Mouse (Mus musculus): ENCODE measurements at regions not wholly inside any gene's neighbourhood (a gene's known extent, or its start where the extent isn't known, plus 50 kb on each side); places are given as distances from the start of the nearest gene placed in this dataset.

GRCm38 (mm10) chr2:30698758-30699535 is 104.1 kb downstream of the Cstad start:
- no peak for DNase-seq

DNA sequence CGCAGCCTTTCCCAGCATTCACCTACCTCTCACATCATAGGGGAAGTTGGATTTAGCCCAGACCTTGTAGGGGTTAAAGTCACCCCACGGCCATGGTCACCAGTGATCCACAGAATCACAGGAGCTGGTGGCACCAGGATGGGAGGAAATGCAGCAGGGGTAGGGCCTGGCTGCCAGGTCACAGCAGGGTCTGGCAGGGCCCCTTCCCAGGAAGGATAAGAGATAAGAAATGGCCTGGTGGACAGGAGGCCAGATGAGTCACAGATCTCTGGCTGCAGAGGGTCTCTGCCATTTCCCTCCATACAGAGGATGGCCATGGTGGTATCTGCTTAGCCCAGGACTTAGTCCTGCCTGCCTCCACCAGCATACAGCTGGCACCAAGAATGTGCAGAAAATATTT is 103.0 kb downstream of the Cstad start:
- DNase-seq, result no peak

- DNase-seq, result peak in 1 of 2 experiments; percentile 42
Observed at GRCm38 (mm10) chr2:30695771-30696456, 101.1 kb downstream of the Cstad start.

DNA sequence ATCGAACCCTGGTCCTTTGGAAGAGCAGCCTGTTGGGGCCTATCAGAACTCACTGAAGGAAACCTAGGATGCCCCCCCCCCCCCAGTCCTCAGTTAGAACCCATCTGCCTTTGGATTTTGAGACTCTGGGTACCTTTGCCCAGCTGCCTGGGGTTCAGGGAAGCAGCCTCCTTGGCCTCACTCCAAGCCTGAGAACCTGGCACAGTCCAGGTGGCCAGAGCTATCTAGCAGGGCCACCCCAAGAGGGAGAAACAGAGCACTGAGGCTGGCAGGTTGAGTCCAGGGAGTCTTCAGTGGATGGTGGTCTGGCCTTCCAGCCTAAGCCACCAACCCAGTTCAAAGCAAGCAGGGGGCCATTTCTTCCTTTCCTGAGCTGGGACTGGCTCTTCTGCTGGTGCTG is 100.2 kb downstream of the Cstad start:
- DNase-seq, result no peak

DNA sequence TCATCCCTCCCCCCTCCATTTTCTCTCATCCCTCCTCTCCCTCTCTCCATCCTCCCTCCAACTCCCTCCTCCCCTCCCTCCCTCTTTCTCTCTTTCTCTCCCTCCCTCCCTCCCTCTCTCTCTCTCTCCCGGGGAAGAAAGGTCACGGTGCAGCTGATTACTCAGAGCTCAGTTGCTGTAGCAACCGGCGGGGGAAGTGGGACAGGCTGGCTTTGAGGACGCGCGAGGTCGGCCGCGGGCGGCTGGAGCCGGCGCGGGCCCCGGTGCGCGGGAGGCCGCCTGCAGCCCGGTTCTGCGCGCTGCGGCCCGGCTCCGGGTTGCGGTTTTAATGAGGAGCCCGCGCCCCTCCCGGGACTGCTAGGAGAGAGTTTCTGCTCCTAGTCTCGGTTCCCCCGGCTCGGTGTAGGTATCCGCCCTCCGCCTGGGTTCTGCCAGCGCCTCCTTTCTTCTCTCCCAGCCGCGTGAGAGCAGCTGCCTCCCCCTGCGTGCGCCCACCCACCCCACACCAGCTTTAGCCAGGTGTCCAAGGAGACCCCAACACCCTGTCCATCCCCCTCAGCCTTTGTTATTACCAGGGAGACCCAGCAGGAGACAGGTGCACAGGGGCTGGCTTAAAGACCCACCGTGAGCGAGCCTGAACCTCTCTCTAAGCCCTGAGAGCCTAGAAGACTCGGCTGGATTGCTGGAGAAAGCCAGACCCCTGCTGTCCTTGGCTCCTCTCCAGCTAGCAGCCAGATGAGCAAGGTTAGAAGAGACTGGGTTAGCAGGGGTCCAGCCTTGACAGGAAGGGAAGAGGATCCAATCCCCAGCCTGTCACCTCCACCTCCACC is 98.6 kb downstream of the Cstad start:
- DNase-seq, result peak; percentile 87 to 93

- DNase-seq, result peak; percentile 75 to 83
Observed at GRCm38 (mm10) chr2:30692561-30693205, 97.8 kb downstream of the Cstad start.

DNA sequence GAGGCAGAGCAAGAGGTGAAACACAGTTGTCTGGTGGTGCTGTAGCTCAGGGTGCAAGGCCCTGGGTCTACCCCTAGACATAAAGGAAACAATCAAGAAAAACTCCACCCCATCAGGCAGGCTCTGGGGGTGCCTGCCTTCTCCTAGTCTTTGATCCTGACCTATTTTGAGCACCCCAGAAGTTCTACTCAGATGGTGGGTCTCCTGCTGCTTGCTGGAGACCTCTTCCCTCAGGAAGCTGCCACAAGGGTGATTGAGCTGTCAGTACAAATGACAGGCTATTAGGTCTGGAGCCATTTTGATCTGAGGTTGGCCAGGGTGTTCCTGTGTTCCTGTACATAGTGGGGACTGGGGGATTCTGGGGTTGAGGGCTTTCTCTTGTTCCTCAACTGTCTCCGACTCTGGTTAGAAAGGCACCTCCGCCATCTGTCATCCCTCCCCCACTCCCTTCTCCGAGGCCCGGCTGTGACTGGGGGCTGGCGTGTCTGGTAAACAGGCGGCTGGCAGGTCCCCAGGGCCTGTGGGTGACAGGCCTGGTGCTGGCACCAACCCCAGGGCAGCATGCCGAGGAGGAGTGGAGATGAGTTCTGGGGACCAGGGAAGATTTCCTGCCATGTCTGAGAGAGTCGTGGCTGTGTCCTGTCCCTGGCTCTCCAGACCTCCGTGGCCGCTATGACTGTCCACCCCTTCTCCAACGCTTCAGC is 97.2 kb downstream of the Cstad start:
- DNase-seq, result peak; percentile 62 to 70

DNA sequence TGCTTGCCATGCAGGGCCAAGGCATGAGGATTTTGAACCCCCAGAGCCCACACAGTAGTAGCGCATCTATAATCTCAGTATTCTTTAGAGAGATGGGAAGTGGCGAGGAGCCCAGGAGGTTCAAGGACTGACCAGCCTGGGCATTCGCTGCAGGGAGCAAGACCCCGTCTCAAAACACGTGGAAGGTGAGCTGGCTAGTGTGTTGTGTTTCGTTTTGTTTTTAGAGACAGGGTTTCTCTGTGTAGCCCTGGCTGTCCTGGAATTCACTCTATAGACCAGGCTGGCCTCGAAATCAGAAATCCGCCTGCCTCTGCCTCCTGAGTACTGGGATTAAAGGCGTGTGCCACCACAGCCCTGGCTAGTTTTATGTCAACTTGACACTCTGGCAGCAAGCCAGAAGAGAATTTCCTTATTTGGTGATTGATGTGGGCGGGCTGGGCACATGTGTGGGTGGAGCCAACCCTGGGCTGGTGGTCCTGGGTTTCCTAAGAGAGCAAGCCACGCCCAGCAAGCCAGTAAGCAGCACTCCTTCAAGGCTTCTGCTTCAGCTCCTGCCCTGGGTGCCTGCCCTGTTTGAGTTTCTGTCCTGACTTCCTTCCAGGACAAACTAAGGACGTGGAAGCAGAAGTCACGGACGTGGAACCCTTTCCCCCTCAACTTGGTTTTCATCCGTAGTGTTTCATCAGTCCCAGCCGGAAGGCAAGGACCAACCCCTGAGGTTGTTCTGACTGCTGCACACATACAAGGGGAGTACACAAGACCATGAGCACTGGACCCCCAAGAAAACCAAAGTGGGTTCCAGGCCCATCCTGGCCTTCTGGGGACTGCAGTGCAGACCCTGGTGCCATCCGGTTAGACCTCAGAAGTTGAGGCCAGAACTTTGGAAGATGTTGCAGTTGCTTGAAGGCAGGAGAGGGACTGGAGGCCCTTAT is 96.4 kb downstream of the Cstad start:
- DNase-seq, result peak in 1 of 2 experiments; percentile 67

- peak; percentile 60 to 75 for DNase-seq
Observed at GRCm38 (mm10) chr2:30690307-30690706, 95.5 kb downstream of the Cstad start.

DNA sequence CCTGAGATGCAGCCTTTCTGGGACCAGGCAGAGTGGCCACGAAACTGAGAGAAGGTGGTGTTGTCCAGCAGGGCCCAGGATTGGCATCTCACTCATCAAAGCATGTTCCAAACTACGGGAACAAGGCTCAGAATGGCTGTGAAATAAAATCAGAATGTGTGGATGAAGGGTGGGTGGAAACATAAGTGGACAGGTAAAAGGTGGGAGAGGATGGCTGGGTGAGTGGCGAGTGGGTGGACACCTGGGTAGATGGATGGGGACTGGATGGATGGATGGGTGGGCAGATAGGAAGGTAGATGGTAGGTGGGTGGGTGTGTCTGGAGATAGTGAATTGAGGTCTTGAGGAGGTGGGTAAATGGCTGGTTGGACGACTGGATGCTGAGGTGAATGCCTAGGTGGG is 93.6 kb downstream of the Cstad start:
- no peak for DNase-seq

DNA sequence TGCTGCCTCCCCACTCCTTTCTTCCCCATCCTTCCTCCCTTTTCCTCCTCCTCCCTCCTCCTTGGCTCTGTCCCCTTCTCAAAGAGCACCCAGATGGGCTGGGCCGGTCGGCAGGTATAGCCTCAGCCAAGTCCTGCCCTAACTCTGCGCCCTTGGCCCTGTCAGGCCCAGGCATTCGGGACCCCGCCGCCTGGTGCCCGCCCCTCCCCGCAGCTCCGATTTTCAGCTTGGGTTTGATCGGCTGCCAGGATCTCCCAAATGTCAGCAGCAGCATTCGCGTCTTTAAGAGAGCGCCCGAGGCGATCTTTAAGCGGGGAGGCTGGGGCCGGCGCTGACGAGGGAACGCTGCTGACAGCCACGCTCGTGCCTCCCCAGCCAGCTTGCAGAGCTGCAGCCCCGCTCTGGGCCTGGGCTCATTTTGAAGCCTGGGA is 92.3 kb downstream of the Cstad start:
- peak; percentile 76 to 82 for DNase-seq

- DNase-seq, result no peak
Observed at GRCm38 (mm10) chr2:30686359-30686758, 91.5 kb downstream of the Cstad start.

- peak; percentile 52 to 62 for DNase-seq
Observed at GRCm38 (mm10) chr2:30685137-30685860, 90.5 kb downstream of the Cstad start.

GRCm38 (mm10) chr2:30684461-30684860 is 89.6 kb downstream of the Cstad start:
- no peak for DNase-seq

- peak in 1 of 2 experiments; percentile 38 for DNase-seq
Observed at GRCm38 (mm10) chr2:30682146-30682825, 87.4 kb downstream of the Cstad start.

DNA sequence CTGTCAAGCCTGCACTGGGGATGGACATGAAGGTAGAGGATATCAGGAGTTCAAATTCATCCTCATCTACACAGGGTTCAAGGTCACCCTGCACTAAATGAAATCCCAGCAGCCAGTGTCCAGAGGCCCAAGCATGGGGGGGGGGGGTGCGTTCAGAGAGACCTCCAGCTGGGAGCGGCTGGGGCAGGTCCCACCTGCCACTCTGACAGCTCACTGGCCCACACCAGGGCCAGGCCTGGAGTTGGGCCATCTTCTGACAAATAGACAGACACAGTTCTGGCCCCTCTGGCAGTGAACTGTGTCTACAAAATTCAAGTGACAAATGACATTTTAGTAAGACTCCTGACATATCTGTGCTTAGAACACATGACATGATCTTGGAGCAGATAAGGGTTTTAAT is 86.8 kb downstream of the Cstad start:
- peak in 1 of 2 experiments; percentile 37 for DNase-seq

GRCm38 (mm10) chr2:30679041-30679440 is 84.2 kb downstream of the Cstad start:
- peak in 1 of 2 experiments; percentile 6 for DNase-seq

DNA sequence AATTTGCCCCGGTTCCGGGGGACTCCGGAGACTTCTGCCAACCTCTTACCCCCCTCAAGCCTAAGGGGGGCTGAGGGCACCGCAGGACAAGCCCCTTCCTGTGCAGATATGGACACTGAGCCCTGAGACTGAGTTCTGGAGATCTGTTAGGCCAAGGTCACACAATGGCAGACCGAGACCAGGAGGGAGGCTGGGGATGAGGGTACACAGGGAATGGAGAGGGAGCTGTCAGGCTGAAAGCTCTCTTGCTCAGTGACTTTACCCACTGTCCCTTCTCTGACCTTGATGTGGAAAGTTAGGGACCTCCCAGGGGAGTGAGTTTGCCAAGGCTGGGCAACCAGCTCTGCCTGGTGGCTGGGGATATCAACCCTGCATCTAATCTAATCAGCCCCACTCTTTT is 82.7 kb downstream of the Cstad start:
- peak; percentile 32 to 50 for DNase-seq

GRCm38 (mm10) chr2:30676833-30677459 is 82.1 kb downstream of the Cstad start:
- peak; percentile 77 to 88 for DNase-seq

Measured in kidney, postnatal 4 days (tissue).